Mouse (Mus musculus) stomach, embryonic 14.5 days (tissue): ENCODE data around the gene Ctrl. TPM values are rescaled to one million over a fixed set of nuclear protein-coding genes. Genes with fewer than 3 reads are reported as not detected.

Experiments
- ATAC-seq: fragments of 200-750 bp; cut with Nextera tagmentation; 2 replicates; pipeline ENCODE4 v1.8.0; 2017; ENCODE audit warnings: low read depth, moderate TSS enrichment; ENCODE audit not compliant: insufficient number of reproducible peaks, insufficient read depth, low FRiP score
- H3K27ac ChIP-seq: fragments of 300-500 bp; sonication (generic); 2 replicates; pipeline ENCODE4 v1.5.1; 2014; ENCODE audit warnings: mild to moderate bottlenecking, low read length, moderate library complexity, mixed read lengths
- H3K27me3 ChIP-seq: fragments of 300-500 bp; sonication (generic); 2 replicates; pipeline ENCODE4 v1.6.1; 2014; ENCODE audit warnings: low read length, control low read depth, mixed read lengths; ENCODE audit not compliant: control insufficient read depth, insufficient read depth
- H3K36me3 ChIP-seq: fragments of 300-500 bp; sonication (generic); 2 replicates; pipeline ENCODE4 v1.6.1; 2014; ENCODE audit warnings: mild to moderate bottlenecking, control low read depth, low read length, moderate library complexity, mixed read lengths; ENCODE audit not compliant: control insufficient read depth, insufficient read depth
- H3K4me1 ChIP-seq: fragments of 300-500 bp; sonication (generic); 2 replicates; pipeline ENCODE4 v1.6.1; 2014; ENCODE audit warnings: low read length, control low read depth, mixed read lengths; ENCODE audit not compliant: control insufficient read depth, insufficient read depth
- H3K4me2 ChIP-seq: fragments of 300-500 bp; sonication (generic); replicated peaks from 2 replicates; pipeline ENCODE4 v1.6.1; 2014; ENCODE audit warnings: low read depth, low read length, control low read depth
- H3K4me3 ChIP-seq: fragments of 300-500 bp; sonication (generic); 2 replicates; pipeline ENCODE4 v1.5.1; 2014; ENCODE audit warnings: low read depth, low read length, control low read depth
- H3K9ac ChIP-seq: fragments of 300-500 bp; sonication (generic); replicated peaks from 2 replicates; pipeline ENCODE4 v1.6.1; 2014; ENCODE audit warnings: low read depth, mild to moderate bottlenecking, control low read depth, low read length, moderate library complexity, mixed read lengths
- H3K9me3 ChIP-seq: fragments of 300-500 bp; sonication (generic); 2 replicates; pipeline ENCODE4 v1.6.1; 2016; ENCODE audit warnings: low read depth, low read length, control low read depth; ENCODE audit not compliant: control insufficient read depth
- WGBS: fragments of 180-500 bp; shearing (Covaris S2); extraction: QIAGEN DNeasy Blood & Tissue Kit; methylation state at CpG from one replicate; pipeline ENCODE4 v1.1.7; 2014; 5-methylcytosine and 5-hydroxymethylcytosine counted together
- polyA plus RNA-seq: library from polyadenylated mRNA; unstranded; fragments of >200 nt; fragmentation: Nextera tagmentation; extraction: Ambion mirVana; gene quantifications from 2 replicates; pipeline ENCODE4 v1.2.1, GENCODE M21; 2014

Ctrl gene
- polyA plus RNA-seq, 1 experiment from 2014 or later, result 0.98 TPM

GRCm38 (mm10) chr8:105965905-105966341 is 32.3 kb upstream of the Ctrl start, which contains the start of gene Slc12a4:
Gene Slc12a4, minus strand, starts transcription at chr8:105966097.
- peak within 1 kb of the TSS; percentile 93 for H3K27ac ChIP-seq
- peaks cover 16% of the 10 kb centered on the region for H3K4me1 ChIP-seq
- H3K4me2 ChIP-seq, result peak within 1 kb of the TSS; percentile 71
- no peaks in the 10 kb centered on the region for H3K27me3 ChIP-seq
- peak within 1 kb of the TSS; percentile 79 for H3K4me3 ChIP-seq
- WGBS, result under 1% methylated on average over 45 of the region's 47 CpGs
- H3K9me3 ChIP-seq, result no peaks in the 10 kb centered on the region
- H3K36me3 ChIP-seq, result no peaks in the 10 kb centered on the region
- H3K9ac ChIP-seq, result peak within 1 kb of the TSS; percentile 67
- ATAC-seq, result peak; percentile 85

- ATAC-seq, result peak; percentile 74
- H3K36me3 ChIP-seq, result peaks cover 1% of the 10 kb centered on the region; the same call in 1 of the 2 replicates
- H3K4me1 ChIP-seq, result peaks cover 16% of the 10 kb centered on the region
- no peaks in the 10 kb centered on the region for H3K9me3 ChIP-seq
- H3K9ac ChIP-seq, result peak overlapping the region; percentile 67
- peak overlapping the region; percentile 93 for H3K27ac ChIP-seq
- peak overlapping the region; percentile 71 for H3K4me2 ChIP-seq
- WGBS, result 1% methylated on average over 34 of the region's 40 CpGs
- peak overlapping the region; percentile 79 for H3K4me3 ChIP-seq
- H3K27me3 ChIP-seq, result no peaks in the 10 kb centered on the region
These were observed 31.7 kb upstream of the Ctrl start for GRCm38 (mm10) chr8:105965266-105965904.

GRCm38 (mm10) chr8:105964506-105965265 is 31.0 kb upstream of the Ctrl start:
- no peak for ATAC-seq
- peaks cover 5% of the 10 kb centered on the region; the same call in 1 of the 2 replicates for H3K36me3 ChIP-seq
- no peak overlapping the region for H3K27ac ChIP-seq
- H3K4me1 ChIP-seq, result peaks cover 16% of the 10 kb centered on the region
- H3K9ac ChIP-seq, result peak overlapping the region; percentile 67
- H3K9me3 ChIP-seq, result no peaks in the 10 kb centered on the region
- H3K4me3 ChIP-seq, result peak overlapping the region; percentile 79
- peak overlapping the region; percentile 71 for H3K4me2 ChIP-seq
- no peaks in the 10 kb centered on the region for H3K27me3 ChIP-seq
- 53% methylated on average over 12 of the region's 12 CpGs for WGBS

- H3K4me2 ChIP-seq, result no peak overlapping the region
These were observed 27.9 kb upstream of the Ctrl start for GRCm38 (mm10) chr8:105961536-105961935.

GRCm38 (mm10) chr8:105961101-105961500 is 27.4 kb upstream of the Ctrl start:
- 83% methylated on average over 14 of the region's 14 CpGs for WGBS
- Histone ChIP-seq H3K36me3 (peaks cover 10% of the 10 kb centered on the region), H3K27ac (no peak overlapping the region)

More at GRCm38 (mm10) chr8:105961536-105961935, 27.9 kb upstream of the Ctrl start:
- Histone ChIP-seq H3K4me3 (no peak overlapping the region), H3K27me3 (no peaks in the 10 kb centered on the region), H3K9me3 (no peaks in the 10 kb centered on the region), H3K9ac (no peak overlapping the region), H3K4me1 (peaks cover 12% of the 10 kb centered on the region), H3K36me3 (peaks cover 9% of the 10 kb centered on the region), H3K27ac (no peak overlapping the region)
- no peak for ATAC-seq
- 89% methylated on average over 10 of the region's 10 CpGs for WGBS

GRCm38 (mm10) chr8:105959350-105959749 is 25.7 kb upstream of the Ctrl start:
- H3K36me3 ChIP-seq, result peaks cover 21% of the 10 kb centered on the region
- no peaks in the 10 kb centered on the region for H3K27me3 ChIP-seq
- H3K9ac ChIP-seq, result no peak overlapping the region
- no peak overlapping the region for H3K27ac ChIP-seq
- H3K9me3 ChIP-seq, result no peaks in the 10 kb centered on the region
- peak; percentile 49; the same call in 1 of the 2 replicates for ATAC-seq
- H3K4me3 ChIP-seq, result no peak overlapping the region
- peaks cover 7% of the 10 kb centered on the region for H3K4me1 ChIP-seq
- H3K4me2 ChIP-seq, result no peak overlapping the region
- 68% methylated on average over 7 of the region's 7 CpGs for WGBS

More at GRCm38 (mm10) chr8:105961101-105961500, 27.4 kb upstream of the Ctrl start:
- Histone ChIP-seq H3K4me1 (peaks cover 11% of the 10 kb centered on the region), H3K4me2 (no peak overlapping the region), H3K9me3 (no peaks in the 10 kb centered on the region), H3K27me3 (no peaks in the 10 kb centered on the region), H3K4me3 (no peak overlapping the region), H3K9ac (no peak overlapping the region)
- no peak for ATAC-seq

GRCm38 (mm10) chr8:105957813-105958212 is 24.2 kb upstream of the Ctrl start:
- H3K4me2 ChIP-seq, result no peak overlapping the region
- H3K27ac ChIP-seq, result no peak overlapping the region
- H3K4me3 ChIP-seq, result no peak overlapping the region
- no peaks in the 10 kb centered on the region for H3K9me3 ChIP-seq
- H3K36me3 ChIP-seq, result peaks cover 34% of the 10 kb centered on the region
- 61% methylated on average over 3 of the region's 4 CpGs for WGBS
- ATAC-seq, result no peak
- H3K4me1 ChIP-seq, result no peaks in the 10 kb centered on the region
- H3K9ac ChIP-seq, result no peak overlapping the region
- H3K27me3 ChIP-seq, result no peaks in the 10 kb centered on the region

GRCm38 (mm10) chr8:105956556-105956955 is 22.9 kb upstream of the Ctrl start:
- 88% methylated on average over 4 of the region's 4 CpGs for WGBS
- H3K9me3 ChIP-seq, result no peaks in the 10 kb centered on the region
- no peak overlapping the region for H3K27ac ChIP-seq
- no peaks in the 10 kb centered on the region for H3K27me3 ChIP-seq
- no peaks in the 10 kb centered on the region for H3K4me1 ChIP-seq
- no peak for ATAC-seq
- H3K4me3 ChIP-seq, result no peak overlapping the region
- H3K36me3 ChIP-seq, result peaks cover 43% of the 10 kb centered on the region
- no peak overlapping the region for H3K9ac ChIP-seq
- no peak overlapping the region for H3K4me2 ChIP-seq
